Mouse (Mus musculus) intestine, postnatal 0 days (tissue): ENCODE results near the gene Ksr2. TPM values are rescaled to one million over a fixed set of nuclear protein-coding genes. Genes with fewer than 3 reads are reported as not detected.
"Not testable (repeated sequence)": the region's sequence is repeated elsewhere in the genome, so short reads cannot be mapped to it uniquely, and the experiment has no call there.

Experiments used
- ATAC-seq: fragments of 200-750 bp; cut with Nextera tagmentation; 2 replicates; pipeline ENCODE4 v1.8.0; 2017; ENCODE audit warnings: mild to moderate bottlenecking, moderate TSS enrichment, moderate library complexity
- H3K27ac ChIP-seq: fragments of 300-500 bp; sonication (generic); 2 replicates; pipeline ENCODE4 v1.5.1; 2014; ENCODE audit warnings: mild to moderate bottlenecking, low read depth, low read length, moderate library complexity
- H3K27me3 ChIP-seq: fragments of 300-500 bp; sonication (generic); replicated peaks from 2 replicates; pipeline ENCODE4 v1.6.1; 2014; ENCODE audit warnings: low read length, mixed read lengths; ENCODE audit not compliant: control insufficient read depth, insufficient read depth
- H3K36me3 ChIP-seq: fragments of 300-500 bp; sonication (generic); 2 replicates; pipeline ENCODE4 v1.6.1; 2014; ENCODE audit warnings: mild to moderate bottlenecking, moderate library complexity; ENCODE audit not compliant: control insufficient read depth, insufficient read depth
- H3K4me1 ChIP-seq: fragments of 300-500 bp; sonication (generic); replicated peaks from 2 replicates; pipeline ENCODE4 v1.6.1; 2014; ENCODE audit warnings: antibody characterized with exemption, low read length, mixed read lengths; ENCODE audit not compliant: control insufficient read depth, insufficient read depth
- H3K4me2 ChIP-seq: fragments of 300-500 bp; sonication (generic); replicated peaks from 2 replicates; pipeline ENCODE4 v1.6.1; 2014; ENCODE audit warnings: low read depth, mild to moderate bottlenecking, moderate library complexity
- H3K4me3 ChIP-seq: fragments of 300-500 bp; sonication (generic); 2 replicates; pipeline ENCODE4 v1.5.1; 2014; ENCODE audit warnings: low read depth, low read length
- H3K9ac ChIP-seq: fragments of 300-500 bp; sonication (generic); 2 replicates; pipeline ENCODE4 v1.6.1; 2014; ENCODE audit warnings: mild to moderate bottlenecking, low read depth, low read length
- H3K9me3 ChIP-seq: fragments of 300-500 bp; sonication (generic); 2 replicates; pipeline ENCODE4 v1.6.1; 2016; ENCODE audit warnings: mixed run types; ENCODE audit not compliant: control insufficient read depth
- CTCF ChIP-seq: sonication (generic); IDR thresholded peaks from 2 replicates; pipeline ENCODE4 v1.5.1; 2016; ENCODE audit warnings: low read depth, mild to moderate bottlenecking, control low read depth, antibody characterized with exemption, moderate library complexity
- WGBS: fragments of 180-500 bp; shearing (Covaris S2); extraction: QIAGEN DNeasy Blood & Tissue Kit; methylation state at CpG from one replicate; pipeline ENCODE4 v1.1.7; 2014; 5-methylcytosine and 5-hydroxymethylcytosine counted together
- polyA plus RNA-seq: library from polyadenylated mRNA; unstranded; fragments of >200 nt; fragmentation: Nextera tagmentation; extraction: Ambion mirVana; gene quantifications from 2 replicates; pipeline ENCODE4 v1.2.1, GENCODE M21; 2015

Gene Ksr2
- polyA plus RNA-seq, 1 experiment from 2014 or later, result 0.12 TPM

- WGBS, result 57% methylated on average over 4 of the region's 5 CpGs
- Histone ChIP-seq H3K4me1 (no peaks in the 10 kb centered on the region), H3K9ac (no peak overlapping the region), H3K36me3 (no peaks in the 10 kb centered on the region), H3K4me2 (no peak overlapping the region), H3K27me3 (no peaks in the 10 kb centered on the region), H3K27ac (no peak overlapping the region), H3K4me3 (no peak overlapping the region), H3K9me3 (0 out of 2 replicates have a peak, but pooled peaks cover 5% of the 10 kb centered on the region)
- TF ChIP-seq CTCF, result peak; percentile 33
- no peak for ATAC-seq
Measured at GRCm38 (mm10) chr5:117398007-117398550, 15.7 kb upstream of the Ksr2 start.

- Histone ChIP-seq H3K9ac (no peak overlapping the region), H3K36me3 (no peaks in the 10 kb centered on the region), H3K9me3 (no peaks in the 10 kb centered on the region), H3K27ac (no peak overlapping the region), H3K4me3 (no peak overlapping the region), H3K27me3 (no peaks in the 10 kb centered on the region), H3K4me2 (no peak overlapping the region), H3K4me1 (no peaks in the 10 kb centered on the region)
- WGBS, result 64% methylated on average over 9 of the region's 9 CpGs
- no peak for TF ChIP-seq CTCF
- no peak for ATAC-seq
Measured at GRCm38 (mm10) chr5:117399281-117399680, 14.5 kb upstream of the Ksr2 start.

- 73% methylated on average over 8 of the region's 8 CpGs for WGBS
- ATAC-seq, result no peak
- Histone ChIP-seq H3K9me3 (no peaks in the 10 kb centered on the region), H3K4me2 (no peak overlapping the region), H3K36me3 (no peaks in the 10 kb centered on the region), H3K27me3 (no peaks in the 10 kb centered on the region), H3K4me1 (no peaks in the 10 kb centered on the region), H3K27ac (no peak overlapping the region), H3K9ac (no peak overlapping the region), H3K4me3 (no peak overlapping the region)
- no peak for TF ChIP-seq CTCF
Measured at GRCm38 (mm10) chr5:117403609-117404008, 10.2 kb upstream of the Ksr2 start.

GRCm38 (mm10) chr5:117404671-117405070, 9.1 kb upstream of the Ksr2 start:
- not testable (repeated sequence) for H3K27me3 ChIP-seq, H3K4me3 ChIP-seq, H3K4me2 ChIP-seq, ATAC-seq, H3K4me1 ChIP-seq, H3K36me3 ChIP-seq, H3K9ac ChIP-seq, H3K9me3 ChIP-seq, H3K27ac ChIP-seq
- WGBS, result 77% methylated on average over 2 of the region's 2 CpGs

GRCm38 (mm10) chr5:117408216-117408615, 5.6 kb upstream of the Ksr2 start:
- Histone ChIP-seq H3K4me1 (no peaks in the 10 kb centered on the region), H3K36me3 (no peaks in the 10 kb centered on the region), H3K4me2 (no peak overlapping the region), H3K4me3 (no peak overlapping the region), H3K27ac (no peak overlapping the region), H3K9me3 (no peaks in the 10 kb centered on the region), H3K27me3 (no peaks in the 10 kb centered on the region), H3K9ac (no peak overlapping the region)
- ATAC-seq, result no peak
- 67% methylated on average over 4 of the region's 4 CpGs for WGBS
- TF ChIP-seq CTCF, result peak; percentile 72

DNA sequence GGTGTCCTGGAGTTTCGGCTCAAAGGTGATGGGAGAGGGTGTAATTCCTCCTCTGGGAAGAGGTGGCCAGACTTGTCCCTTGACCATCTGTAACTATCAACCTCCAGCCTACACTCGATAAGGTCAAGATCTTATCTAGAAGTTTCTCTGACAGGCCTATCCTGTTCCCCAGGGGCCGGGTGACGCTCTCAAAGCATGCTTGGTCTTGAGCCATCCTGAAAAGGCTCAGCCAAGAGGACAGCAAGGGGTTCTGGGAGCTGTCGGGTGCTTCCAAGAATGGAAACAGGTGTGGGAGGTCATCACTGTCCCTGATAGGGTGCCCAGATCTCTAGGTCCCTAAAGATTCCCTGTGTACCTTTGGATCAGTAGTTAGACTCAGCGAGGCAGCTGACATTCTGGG, 4.4 kb upstream of the Ksr2 start:
- 63% methylated on average over 6 of the region's 6 CpGs for WGBS
- peaks cover 10% of the 10 kb centered on the region for H3K27me3 ChIP-seq
- ATAC-seq, result no peak
- TF ChIP-seq CTCF, result no peak
- no peak overlapping the region for H3K4me2 ChIP-seq
- no peak overlapping the region for H3K27ac ChIP-seq
- no peak overlapping the region for H3K4me3 ChIP-seq
- H3K9ac ChIP-seq, result no peak overlapping the region
- H3K36me3 ChIP-seq, result no peaks in the 10 kb centered on the region
- H3K9me3 ChIP-seq, result no peaks in the 10 kb centered on the region
- no peaks in the 10 kb centered on the region for H3K4me1 ChIP-seq

DNA sequence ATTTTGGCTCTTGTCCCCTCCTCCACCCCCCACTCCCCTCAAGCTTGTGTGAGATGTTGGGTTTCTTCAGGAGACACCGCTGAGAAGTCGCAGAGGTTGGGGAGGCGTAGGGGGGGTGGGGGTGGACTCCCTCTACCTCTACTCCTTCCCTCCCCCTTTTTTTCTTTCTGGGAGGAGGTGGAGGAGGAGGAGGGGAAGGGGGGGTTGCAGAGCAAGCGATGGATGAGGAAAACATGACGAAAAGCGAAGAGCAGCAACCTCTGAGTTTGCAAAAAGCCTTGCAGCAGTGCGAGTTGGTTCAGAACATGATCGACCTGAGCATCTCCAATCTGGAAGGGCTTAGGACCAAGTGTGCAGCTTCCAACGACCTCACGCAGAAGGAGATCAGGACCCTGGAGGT, 811 bp downstream of the Ksr2 start:
- Histone ChIP-seq H3K36me3 (no peaks in the 10 kb centered on the region), H3K27me3 (peaks cover 27% of the 10 kb centered on the region), H3K9me3 (no peaks in the 10 kb centered on the region), H3K4me3 (no peak overlapping the region), H3K4me2 (peak overlapping the region; percentile 96), H3K27ac (no peak overlapping the region), H3K9ac (no peak overlapping the region), H3K4me1 (no peaks in the 10 kb centered on the region)
- 4% methylated on average over 10 of the region's 10 CpGs for WGBS
- no peak for ATAC-seq
- no peak for TF ChIP-seq CTCF
